Mouse (Mus musculus) Patski (cell line): Measurements from ENCODE around the gene Olfr922. TPM values are rescaled to one million over a fixed set of nuclear protein-coding genes. Genes with fewer than 3 reads are reported as not detected.

Experiments
- ATAC-seq: fragments of 100-300 bp; one replicate; pipeline ENCODE4 v1.8.0; 2021
- CTCF ChIA-PET: fragments of 350-600 bp; sonication (Branson Sonifier 250); formaldehyde crosslinking; loops from one replicate; lab custom pipeline; 2022; ENCODE audit warnings: inconsistent platforms; lab: Charles Lee
- POLR2A ChIA-PET: fragments of 350-600 bp; sonication (Branson Sonifier 250); formaldehyde crosslinking; loops from one replicate; lab custom pipeline; 2022; ENCODE audit warnings: antibody characterized with exemption, inconsistent platforms; lab: Charles Lee
- DNase-seq: peaks from one replicate; pipeline ENCODE4 v3.0.0-alpha.2; 2011; ENCODE audit warnings: low read depth, low spot score
- H3K27me3 ChIP-seq: fragments of 371-371 bp; one replicate; pipeline ENCODE4 v1.5.1; 2021
- CTCF ChIP-seq: fragments of 100-300 bp; IDR thresholded peaks from one replicate; pipeline ENCODE4 v1.5.1; 2021
- in situ Hi-C: fragments of 300-500 bp; cut with MboI; formaldehyde crosslinking; loops from 3 replicates; pipeline ENCODE4 v1.11.1; 2018; ENCODE audit warnings: low pct_unique_long_range_greater_than_20kb, mixed read lengths
- polyA plus RNA-seq: library from polyadenylated mRNA; unstranded; gene quantifications from one replicate; pipeline ENCODE4 v1.2.3, GENCODE M21; 2021

Gene Olfr922
- not detected for polyA plus RNA-seq

- ATAC-seq (no peak), DNase-seq (no peak)
- POLR2A ChIA-PET, result no interaction called here
- in situ Hi-C loops, result no loop called here
- CTCF ChIA-PET, result no interaction called here
- TF ChIP-seq CTCF, result no peak
- no peaks in the 10 kb centered on the region for H3K27me3 ChIP-seq
Observed at GRCm38 (mm10) chr9:38814314-38814713, at the start of gene Olfr922. Olfr922 (plus strand) TSS chr9:38814614.

GRCm38 (mm10) chr9:38772768-38773167 lies 41.6 kb upstream of the Olfr922 start, which contains the start of gene Olfr921:
Olfr921 (plus strand) TSS chr9:38773068.
- DNase-seq (no peak), ATAC-seq (no peak)
- CTCF ChIA-PET, result no interaction called here
- no peak for TF ChIP-seq CTCF
- in situ Hi-C loops, result no loop called here
- H3K27me3 ChIP-seq, result no peaks in the 10 kb centered on the region
- POLR2A ChIA-PET, result no interaction called here

DNA sequence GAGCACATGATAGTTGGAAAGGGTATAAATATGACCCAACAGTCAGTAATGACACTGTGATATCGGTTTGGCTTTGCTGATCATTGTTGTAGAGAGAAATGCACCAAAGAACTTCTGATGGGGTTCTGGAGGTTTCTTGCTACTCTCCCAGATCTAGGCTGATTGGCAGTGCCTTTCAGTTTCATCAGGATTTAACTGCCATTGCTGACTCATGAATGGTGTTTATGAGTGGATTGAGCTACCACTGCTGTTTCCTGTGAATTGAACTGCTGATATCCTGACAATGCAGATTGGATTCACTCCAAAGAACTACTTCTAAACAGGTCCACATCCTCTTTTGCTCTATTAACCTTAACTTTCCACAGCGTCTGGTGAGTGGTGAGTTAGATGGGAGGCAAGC lies 21.7 kb upstream of the Olfr922 start:
- DNase-seq, result no peak
- POLR2A ChIA-PET, result no interaction called here
- no peak for ATAC-seq
- no peak for TF ChIP-seq CTCF
- no peaks in the 10 kb centered on the region for H3K27me3 ChIP-seq
- in situ Hi-C loops, result no loop called here
- CTCF ChIA-PET, result no interaction called here

DNA sequence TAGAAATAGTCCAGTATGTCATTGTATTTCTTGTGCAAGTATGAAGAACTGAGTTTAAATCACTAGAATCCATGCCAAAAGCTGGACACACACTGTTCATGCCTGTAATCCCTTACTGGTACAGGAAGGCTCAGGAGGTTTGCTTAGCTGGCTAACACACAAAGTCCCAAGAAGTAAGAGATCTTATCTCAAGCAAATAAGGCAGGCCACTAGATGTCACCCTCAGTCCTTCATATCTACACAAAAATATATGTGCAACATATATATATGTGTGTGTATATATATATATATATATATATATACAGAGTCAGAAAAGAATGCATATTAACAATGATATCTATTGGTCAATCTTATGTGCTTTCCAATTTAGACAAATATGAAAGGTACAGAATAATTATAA lies 8.7 kb upstream of the Olfr922 start:
- H3K27me3 ChIP-seq, result no peaks in the 10 kb centered on the region
- ATAC-seq (no peak), DNase-seq (no peak)
- no peak for TF ChIP-seq CTCF
- ChIA-PET CTCF (no interaction called here), POLR2A (no interaction called here)
- in situ Hi-C loops, result no loop called here

GRCm38 (mm10) chr9:38815458-38815986 lies 1.1 kb downstream of the Olfr922 start:
- no peak for DNase-seq
- ATAC-seq, result no peak
- POLR2A ChIA-PET, result no interaction called here
- in situ Hi-C loops, result no loop called here
- TF ChIP-seq CTCF, result no peak
- CTCF ChIA-PET, result no interaction called here
- H3K27me3 ChIP-seq, result no peaks in the 10 kb centered on the region

GRCm38 (mm10) chr9:38826245-38826644 lies 11.8 kb downstream of the Olfr922 start, which contains the start of gene Olfr923:
Olfr923 (plus strand) TSS chr9:38826545.
- in situ Hi-C loops, result no loop called here
- no peak for ATAC-seq
- peaks cover 18% of the 10 kb centered on the region for H3K27me3 ChIP-seq
- DNase-seq, result no peak
- TF ChIP-seq CTCF, result no peak
- POLR2A ChIA-PET, result no interaction called here
- CTCF ChIA-PET, result no interaction called here

GRCm38 (mm10) chr9:38833027-38833426 lies 18.6 kb downstream of the Olfr922 start:
- DNase-seq (no peak), ATAC-seq (no peak)
- in situ Hi-C loops, result no loop called here
- ChIA-PET POLR2A (no interaction called here), CTCF (no interaction called here)
- no peak for TF ChIP-seq CTCF
- peaks cover 7% of the 10 kb centered on the region for H3K27me3 ChIP-seq

- in situ Hi-C loops, result no loop called here
Observed at GRCm38 (mm10) chr9:38844149-38844548, 29.7 kb downstream of the Olfr922 start, which contains the start of gene Olfr924. Olfr924 (plus strand) TSS chr9:38844449.

GRCm38 (mm10) chr9:38854760-38855159 lies 40.3 kb downstream of the Olfr922 start, which contains the start of gene Olfr26:
Olfr26 (plus strand) TSS chr9:38855060.
- CTCF ChIA-PET, result no interaction called here
- TF ChIP-seq CTCF, result no peak

More at GRCm38 (mm10) chr9:38844149-38844548, 29.7 kb downstream of the Olfr922 start, which contains the start of gene Olfr924:
- no peak for ATAC-seq
- ChIA-PET CTCF (no interaction called here), POLR2A (no interaction called here)
- TF ChIP-seq CTCF, result no peak
- H3K27me3 ChIP-seq, result no peaks in the 10 kb centered on the region
- no peak for DNase-seq

More at GRCm38 (mm10) chr9:38854760-38855159, 40.3 kb downstream of the Olfr922 start, which contains the start of gene Olfr26:
- ATAC-seq (no peak), DNase-seq (no peak)
- in situ Hi-C loops, result no loop called here
- POLR2A ChIA-PET, result no interaction called here
- H3K27me3 ChIP-seq, result no peaks in the 10 kb centered on the region

Other genes starting within 250 kb of the Olfr922 start
- not detected for gene Olfr912, start 234.4 kb upstream of the Olfr922 start, polyA plus RNA-seq
- gene Olfr913, start 221.9 kb upstream of the Olfr922 start, polyA plus RNA-seq, result not detected
- not detected for gene Olfr914, start 209.5 kb upstream of the Olfr922 start, polyA plus RNA-seq
- gene Olfr916, start 154.7 kb upstream of the Olfr922 start, polyA plus RNA-seq, result not detected
- gene Olfr917, start 148.8 kb upstream of the Olfr922 start, polyA plus RNA-seq, result not detected
- gene Olfr918, start 140.0 kb upstream of the Olfr922 start, polyA plus RNA-seq, result not detected
- gene Olfr919, start 110.9 kb upstream of the Olfr922 start, polyA plus RNA-seq, result not detected
- 61.4 TPM for gene Vwa5a, start 96.3 kb upstream of the Olfr922 start, polyA plus RNA-seq
- 0.33 TPM for gene Olfr920, start 62.3 kb upstream of the Olfr922 start, polyA plus RNA-seq
- gene Olfr921, start 41.5 kb upstream of the Olfr922 start, polyA plus RNA-seq, result not detected
- gene Olfr923, start 11.9 kb downstream of the Olfr922 start, polyA plus RNA-seq, result not detected
- not detected for gene Olfr924, start 29.8 kb downstream of the Olfr922 start, polyA plus RNA-seq
- not detected for gene Olfr26, start 40.4 kb downstream of the Olfr922 start, polyA plus RNA-seq
- gene Olfr926, start 62.5 kb downstream of the Olfr922 start, polyA plus RNA-seq, result not detected
- gene Olfr930, start 115.2 kb downstream of the Olfr922 start, polyA plus RNA-seq, result not detected
- gene Olfr933, start 157.7 kb downstream of the Olfr922 start, polyA plus RNA-seq, result not detected
- not detected for gene Olfr934, start 173.7 kb downstream of the Olfr922 start, polyA plus RNA-seq
- not detected for gene Olfr935, start 185.1 kb downstream of the Olfr922 start, polyA plus RNA-seq
- not detected for gene Olfr146, start 208.8 kb downstream of the Olfr922 start, polyA plus RNA-seq